Mouse (Mus musculus) heart, postnatal 0 days (tissue): ENCODE results near the gene Hnrnpdl.

Source experiments
- CTCF ChIP-seq: IDR thresholded peaks from 2 replicates; pipeline ENCODE4 v1.5.1; 2016; ENCODE audit warnings: antibody characterized with exemption, control low read depth, low read depth
- EP300 ChIP-seq: IDR thresholded peaks from 2 replicates; pipeline ENCODE4 v1.6.1; 2016; ENCODE audit warnings: antibody characterized with exemption, low read depth

DNA sequence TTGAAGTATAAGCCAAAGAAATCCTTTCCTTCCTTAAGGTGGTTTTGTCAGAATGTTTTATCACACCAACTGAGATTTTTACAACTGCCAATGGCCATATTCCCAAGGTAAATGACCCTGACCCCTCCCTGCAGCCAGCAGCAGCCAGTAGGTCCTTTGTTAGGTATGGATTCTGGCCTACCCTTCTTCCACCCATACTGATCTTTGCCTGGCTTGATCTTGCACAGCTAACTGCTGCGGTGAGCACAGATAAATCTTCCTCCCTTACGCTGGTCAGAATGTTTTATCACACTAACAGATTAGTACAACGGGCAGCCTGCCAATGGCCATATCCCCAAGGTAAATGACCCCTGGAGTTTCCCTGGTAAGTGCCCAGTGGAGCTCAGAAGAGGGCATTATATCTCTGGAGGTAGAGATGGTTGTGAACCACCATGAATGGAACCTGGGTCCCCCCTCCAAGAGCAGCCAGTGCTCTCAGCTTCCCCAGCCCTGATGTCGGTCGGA, 16.5 kb upstream of the Hnrnpdl start:
- TF ChIP-seq CTCF, result no peak
- no peak for TF ChIP-seq EP300
